Mouse (Mus musculus) CH12.LX (cell line): Measurements from ENCODE around the gene Robo3. TPM values are rescaled to one million over a fixed set of nuclear protein-coding genes. Genes with fewer than 3 reads are reported as not detected.

ENCODE experiments used
- polyA plus RNA-seq: library from polyadenylated mRNA; unstranded; fragments of >175 nt; gene quantifications from 2 replicates; pipeline ENCODE4 v1.2.1, GENCODE M21; 2012; ENCODE audit warnings: low read depth; ENCODE audit not compliant: insufficient read length
- total RNA-seq, 2 experiments: library from RNA; depleted of rRNA; stranded (reverse); fragments of 300-350 nt in 1 of 2; fragments of >200 nt in 1 of 2; gene quantifications; 2 replicates each; pipeline ENCODE4 v1.2.3; 2012 to 2014

Robo3 gene
- total and polyA plus RNA-seq, 3 experiments = 0.41 to 0.76 (median 0.59) TPM

Other genes starting within 250 kb of the Robo3 start
- gene Tmem218, start 225.0 kb downstream of the Robo3 start, total RNA-seq (2012; rRNA removed) = 3.1 and 3.2 TPM in 2 replicates
- 3.0 and 3.2 TPM in 2 replicates for gene Tmem218, start 225.0 kb downstream of the Robo3 start, total RNA-seq (2014; rRNA removed)
- 2.6 and 2.7 TPM in 2 replicates for gene Tmem218, start 225.0 kb downstream of the Robo3 start, polyA plus RNA-seq
- 8.9 and 10.4 TPM in 2 replicates for gene Slc37a2, start 177.5 kb downstream of the Robo3 start, total RNA-seq (2012; rRNA removed)
- 13.0 and 13.4 TPM in 2 replicates for gene Slc37a2, start 177.5 kb downstream of the Robo3 start, total RNA-seq (2014; rRNA removed)
- 14.3 and 14.5 TPM in 2 replicates for gene Slc37a2, start 177.5 kb downstream of the Robo3 start, polyA plus RNA-seq
- gene Ccdc15, start 84.8 kb downstream of the Robo3 start, total RNA-seq (2012; rRNA removed) = 5.3 and 6.8 TPM in 2 replicates
- 6.3 and 7.0 TPM in 2 replicates for gene Ccdc15, start 84.8 kb downstream of the Robo3 start, total RNA-seq (2014; rRNA removed)
- 6.3 and 7.0 TPM in 2 replicates for gene Ccdc15, start 84.8 kb downstream of the Robo3 start, polyA plus RNA-seq
- gene Hepacam, start 65.9 kb downstream of the Robo3 start, total RNA-seq (2012; rRNA removed) = 0.13 TPM in 1 of 2 replicates, not detected in the other
- gene Hepacam, start 65.9 kb downstream of the Robo3 start, total RNA-seq (2014; rRNA removed) = not detected in 2 replicates
- gene Hepacam, start 65.9 kb downstream of the Robo3 start, polyA plus RNA-seq = 0.07 TPM in 1 of 2 replicates, not detected in the other
- gene Robo4, start 31.3 kb downstream of the Robo3 start, total RNA-seq (2012; rRNA removed) = not detected in 2 replicates
- gene Robo4, start 31.3 kb downstream of the Robo3 start, total RNA-seq (2014; rRNA removed) = not detected in 2 replicates
- gene Robo4, start 31.3 kb downstream of the Robo3 start, polyA plus RNA-seq = not detected in 2 replicates
- gene Msantd2, start 56.1 kb upstream of the Robo3 start, total RNA-seq (2012; rRNA removed) = 14.2 and 16.8 TPM in 2 replicates
- gene Msantd2, start 56.1 kb upstream of the Robo3 start, total RNA-seq (2014; rRNA removed) = 13.8 and 15.5 TPM in 2 replicates
- 9.5 and 11.9 TPM in 2 replicates for gene Msantd2, start 56.1 kb upstream of the Robo3 start, polyA plus RNA-seq
- 0.08 and 0.21 TPM in 2 replicates for gene Esam, start 94.8 kb upstream of the Robo3 start, total RNA-seq (2012; rRNA removed)
- gene Esam, start 94.8 kb upstream of the Robo3 start, total RNA-seq (2014; rRNA removed) = 0.24 and 0.42 TPM in 2 replicates
- gene Esam, start 94.8 kb upstream of the Robo3 start, polyA plus RNA-seq = 0.18 and 0.37 TPM in 2 replicates
- not detected in 2 replicates for gene Vsig2, start 106.0 kb upstream of the Robo3 start, total RNA-seq (2012; rRNA removed)
- gene Vsig2, start 106.0 kb upstream of the Robo3 start, total RNA-seq (2014; rRNA removed) = not detected in 2 replicates
- not detected in 2 replicates for gene Vsig2, start 106.0 kb upstream of the Robo3 start, polyA plus RNA-seq
- gene Nrgn, start 119.7 kb upstream of the Robo3 start, total RNA-seq (2012; rRNA removed) = 0.42 and 0.50 TPM in 2 replicates
- gene Nrgn, start 119.7 kb upstream of the Robo3 start, total RNA-seq (2014; rRNA removed) = not detected in 2 replicates
- gene Nrgn, start 119.7 kb upstream of the Robo3 start, polyA plus RNA-seq = 3.6 and 4.1 TPM in 2 replicates
- gene Siae, start 122.5 kb upstream of the Robo3 start, total RNA-seq (2012; rRNA removed) = 5.7 and 8.6 TPM in 2 replicates
- gene Siae, start 122.5 kb upstream of the Robo3 start, total RNA-seq (2014; rRNA removed) = 5.9 and 6.2 TPM in 2 replicates
- 7.4 and 7.9 TPM in 2 replicates for gene Siae, start 122.5 kb upstream of the Robo3 start, polyA plus RNA-seq
- 0.47 and 1.3 TPM in 2 replicates for gene Spa17, start 180.5 kb upstream of the Robo3 start, total RNA-seq (2012; rRNA removed)
- gene Spa17, start 180.5 kb upstream of the Robo3 start, total RNA-seq (2014; rRNA removed) = 1.4 and 2.3 TPM in 2 replicates
- gene Spa17, start 180.5 kb upstream of the Robo3 start, polyA plus RNA-seq = 3.2 and 4.1 TPM in 2 replicates
- 97.4 and 99.9 TPM in 2 replicates for gene Tbrg1, start 224.1 kb upstream of the Robo3 start, total RNA-seq (2012; rRNA removed)
- 115 and 129 TPM in 2 replicates for gene Tbrg1, start 224.1 kb upstream of the Robo3 start, total RNA-seq (2014; rRNA removed)
- gene Tbrg1, start 224.1 kb upstream of the Robo3 start, polyA plus RNA-seq = 92.4 and 103 TPM in 2 replicates
- gene Panx3, start 236.0 kb upstream of the Robo3 start, total RNA-seq (2012; rRNA removed) = not detected in 2 replicates
- gene Panx3, start 236.0 kb upstream of the Robo3 start, total RNA-seq (2014; rRNA removed) = not detected in 2 replicates
- gene Panx3, start 236.0 kb upstream of the Robo3 start, polyA plus RNA-seq = not detected in 2 replicates